Mouse (Mus musculus) lung, embryonic 14.5 days (tissue): ENCODE measurements around the gene Taf3. TPM values are rescaled to one million over a fixed set of nuclear protein-coding genes. Genes with fewer than 3 reads are reported as not detected.

Experiments used
- ATAC-seq: fragments of 200-750 bp; cut with Nextera tagmentation; 2 replicates; pipeline ENCODE4 v1.8.0; 2017; ENCODE audit warnings: mild to moderate bottlenecking, moderate TSS enrichment, moderate library complexity; ENCODE audit not compliant: insufficient read depth
- DNase-seq: peaks from one replicate; pipeline ENCODE4 v3.0.0-alpha.2; 2015
- H3K27ac ChIP-seq: fragments of 300-500 bp; sonication (generic); 2 replicates; pipeline ENCODE4 v1.5.1; 2014; ENCODE audit warnings: low read depth, mild to moderate bottlenecking, moderate library complexity
- H3K27me3 ChIP-seq: fragments of 300-500 bp; sonication (generic); 2 replicates; pipeline ENCODE4 v1.6.1; 2014; ENCODE audit warnings: low read length, control low read depth; ENCODE audit not compliant: insufficient read depth
- H3K36me3 ChIP-seq: fragments of 300-500 bp; sonication (generic); 2 replicates; pipeline ENCODE4 v1.6.1; 2014; ENCODE audit warnings: control low read depth; ENCODE audit not compliant: insufficient read depth
- H3K4me1 ChIP-seq: fragments of 300-500 bp; sonication (generic); 2 replicates; pipeline ENCODE4 v1.6.1; 2014; ENCODE audit warnings: antibody characterized with exemption, control low read depth; ENCODE audit not compliant: insufficient read depth
- H3K4me2 ChIP-seq: fragments of 300-500 bp; sonication (generic); 2 replicates; pipeline ENCODE4 v1.6.1; 2014; ENCODE audit warnings: mild to moderate bottlenecking
- H3K4me3 ChIP-seq: fragments of 300-500 bp; sonication (generic); 2 replicates; pipeline ENCODE4 v1.5.1; 2014; ENCODE audit warnings: low read depth, low read length
- H3K9ac ChIP-seq: fragments of 300-500 bp; sonication (generic); 2 replicates; pipeline ENCODE4 v1.6.1; 2014
- H3K9me3 ChIP-seq: fragments of 300-500 bp; sonication (generic); 2 replicates; pipeline ENCODE4 v1.6.1; 2016; ENCODE audit warnings: low read depth, low read length, control low read depth
- CTCF ChIP-seq: IDR thresholded peaks from 2 replicates; pipeline ENCODE4 v1.5.1; 2016; ENCODE audit warnings: antibody characterized with exemption, low read depth
- WGBS: fragments of 180-500 bp; shearing (Covaris S2); extraction: QIAGEN DNeasy Blood & Tissue Kit; methylation state at CpG from one replicate; pipeline ENCODE4 v1.1.7; 2014; 5-methylcytosine and 5-hydroxymethylcytosine counted together
- polyA plus RNA-seq: library from polyadenylated mRNA; unstranded; fragments of >200 nt; fragmentation: Nextera tagmentation; extraction: Ambion mirVana; gene quantifications from 2 replicates; pipeline ENCODE4 v1.2.1, GENCODE M21; 2014

The Taf3 gene
- polyA plus RNA-seq, 1 experiment from 2014 or later: 16.0 TPM

GRCm38 (mm10) chr2:9997535-9997934 is 50.9 kb downstream of the Taf3 start:
- H3K27me3 ChIP-seq: no peaks in the 10 kb centered on the region
- H3K4me3 ChIP-seq: no peak overlapping the region
- DNase-seq: no peak
- no peaks in the 10 kb centered on the region for H3K36me3 ChIP-seq
- no peaks in the 10 kb centered on the region for H3K4me1 ChIP-seq
- 85% methylated on average over 7 of the region's 7 CpGs for WGBS
- H3K27ac ChIP-seq: no peak overlapping the region
- no peak for ATAC-seq
- no peak overlapping the region for H3K4me2 ChIP-seq
- no peak overlapping the region for H3K9ac ChIP-seq
- TF ChIP-seq CTCF: no peak
- H3K9me3 ChIP-seq: no peaks in the 10 kb centered on the region

GRCm38 (mm10) chr2:9996111-9996510 is 52.3 kb downstream of the Taf3 start:
- H3K9me3 ChIP-seq: no peaks in the 10 kb centered on the region
- no peak overlapping the region for H3K27ac ChIP-seq
- ATAC-seq (no peak), DNase-seq (no peak)
- no peaks in the 10 kb centered on the region for H3K4me1 ChIP-seq
- no peak overlapping the region for H3K4me3 ChIP-seq
- H3K27me3 ChIP-seq: no peaks in the 10 kb centered on the region
- no peaks in the 10 kb centered on the region for H3K36me3 ChIP-seq
- WGBS: 88% methylated on average over 5 of the region's 5 CpGs
- TF ChIP-seq CTCF: no peak
- H3K9ac ChIP-seq: no peak overlapping the region
- H3K4me2 ChIP-seq: no peak overlapping the region

DNA sequence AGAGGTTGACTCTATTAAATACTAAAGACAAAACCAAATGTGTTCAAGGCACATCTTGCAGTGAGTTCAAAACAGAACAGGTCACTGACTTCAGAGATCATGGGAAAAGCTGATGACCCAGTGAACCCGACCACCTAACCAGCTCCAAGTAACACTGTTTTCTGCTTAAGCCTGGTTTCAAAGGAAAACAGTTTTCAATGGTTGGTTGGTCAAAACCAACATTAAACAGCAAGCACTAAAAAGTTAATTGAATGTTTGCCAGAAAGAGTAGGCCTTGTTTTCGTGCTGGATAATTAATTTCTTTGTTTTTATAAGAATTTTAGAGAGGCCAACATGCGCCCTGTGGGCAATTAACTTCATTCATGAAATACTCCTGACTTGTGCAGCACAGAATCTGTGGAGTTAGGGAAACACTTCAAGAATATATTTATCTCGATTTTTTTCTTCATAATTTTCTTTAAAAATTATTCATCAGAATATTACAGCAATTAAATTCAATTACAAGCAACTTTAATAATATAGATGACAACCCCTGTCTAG is 57.6 kb downstream of the Taf3 start:
- ATAC-seq: no peak
- DNase-seq: no peak
- Histone ChIP-seq H3K27me3 (no peaks in the 10 kb centered on the region), H3K36me3 (no peaks in the 10 kb centered on the region), H3K4me3 (no peak overlapping the region), H3K9me3 (no peaks in the 10 kb centered on the region), H3K4me1 (no peaks in the 10 kb centered on the region), H3K9ac (no peak overlapping the region), H3K27ac (no peak overlapping the region), H3K4me2 (no peak overlapping the region)
- WGBS: 55% methylated on average over 4 of the region's 4 CpGs
- TF ChIP-seq CTCF: no peak

DNA sequence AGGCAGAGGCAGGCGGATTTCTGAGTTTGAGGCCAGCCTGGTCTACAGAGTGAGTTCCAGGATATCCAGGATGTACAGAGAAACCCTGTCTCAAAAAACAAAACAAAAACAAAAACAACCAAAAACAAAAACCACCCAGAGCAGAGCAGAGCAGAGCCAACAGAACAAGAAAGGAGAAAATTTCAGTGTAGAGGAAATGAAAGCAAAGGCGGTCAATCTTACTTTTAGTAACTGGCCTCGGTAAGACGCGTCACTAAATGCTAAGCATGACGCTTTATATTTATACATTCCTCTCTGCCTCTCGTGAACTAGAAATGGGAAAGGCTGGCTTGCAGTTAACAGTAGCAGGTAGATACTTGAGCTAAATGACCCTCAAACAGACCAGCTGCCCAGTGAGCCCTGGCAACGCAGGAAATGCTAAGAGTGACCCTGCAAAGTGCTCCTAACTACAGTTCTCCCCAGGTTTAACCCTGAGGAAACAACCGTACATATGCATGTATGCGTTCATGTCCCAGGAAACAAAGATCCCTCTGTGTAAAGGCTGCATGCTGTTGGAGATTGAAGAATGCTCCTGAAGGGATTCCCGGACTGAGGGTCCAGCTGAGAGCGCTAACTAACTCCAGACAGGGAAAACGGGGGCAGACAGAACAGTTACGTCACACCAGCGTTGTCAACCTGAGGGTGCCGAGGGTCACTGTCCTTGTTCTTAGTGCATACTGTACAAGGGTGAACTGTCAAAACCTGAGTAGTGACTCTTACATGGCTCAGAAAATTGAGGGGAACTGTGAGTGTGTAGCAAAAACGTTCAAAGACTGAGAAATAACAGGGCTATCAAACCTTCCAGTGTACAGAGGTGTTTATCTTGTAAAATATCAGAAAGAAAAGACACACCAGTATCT is 58.5 kb downstream of the Taf3 start:
- Histone ChIP-seq H3K4me2 (no peak overlapping the region), H3K4me1 (no peaks in the 10 kb centered on the region), H3K27ac (no peak overlapping the region), H3K36me3 (no peaks in the 10 kb centered on the region), H3K4me3 (no peak overlapping the region), H3K9ac (no peak overlapping the region), H3K27me3 (no peaks in the 10 kb centered on the region), H3K9me3 (no peaks in the 10 kb centered on the region)
- ATAC-seq (no peak), DNase-seq (no peak)
- TF ChIP-seq CTCF: no peak
- 58% methylated on average over 17 of the region's 17 CpGs for WGBS

GRCm38 (mm10) chr2:9988290-9988689 is 60.1 kb downstream of the Taf3 start:
- ATAC-seq: no peak
- no peak overlapping the region for H3K9ac ChIP-seq
- no peak overlapping the region for H3K4me3 ChIP-seq
- no peaks in the 10 kb centered on the region for H3K27me3 ChIP-seq
- 81% methylated on average over 4 of the region's 4 CpGs for WGBS
- TF ChIP-seq CTCF: no peak
- no peak overlapping the region for H3K27ac ChIP-seq
- no peak overlapping the region for H3K4me2 ChIP-seq
- H3K9me3 ChIP-seq: no peaks in the 10 kb centered on the region
- H3K36me3 ChIP-seq: no peaks in the 10 kb centered on the region
- 0 out of 2 replicates have a peak, but pooled peaks cover 5% of the 10 kb centered on the region for H3K4me1 ChIP-seq
- DNase-seq: no peak

GRCm38 (mm10) chr2:9985979-9986447 is 62.4 kb downstream of the Taf3 start:
- no peak for DNase-seq
- no peak overlapping the region for H3K4me3 ChIP-seq
- ATAC-seq: no peak
- 5% methylated on average over 6 of the region's 6 CpGs for WGBS
- no peak for TF ChIP-seq CTCF
- no peaks in the 10 kb centered on the region for H3K27me3 ChIP-seq
- H3K9me3 ChIP-seq: no peaks in the 10 kb centered on the region
- H3K27ac ChIP-seq: no peak overlapping the region
- 0 out of 2 replicates have a peak, but pooled peaks cover 6% of the 10 kb centered on the region for H3K4me1 ChIP-seq
- H3K9ac ChIP-seq: no peak overlapping the region
- H3K36me3 ChIP-seq: no peaks in the 10 kb centered on the region
- no peak overlapping the region for H3K4me2 ChIP-seq

DNA sequence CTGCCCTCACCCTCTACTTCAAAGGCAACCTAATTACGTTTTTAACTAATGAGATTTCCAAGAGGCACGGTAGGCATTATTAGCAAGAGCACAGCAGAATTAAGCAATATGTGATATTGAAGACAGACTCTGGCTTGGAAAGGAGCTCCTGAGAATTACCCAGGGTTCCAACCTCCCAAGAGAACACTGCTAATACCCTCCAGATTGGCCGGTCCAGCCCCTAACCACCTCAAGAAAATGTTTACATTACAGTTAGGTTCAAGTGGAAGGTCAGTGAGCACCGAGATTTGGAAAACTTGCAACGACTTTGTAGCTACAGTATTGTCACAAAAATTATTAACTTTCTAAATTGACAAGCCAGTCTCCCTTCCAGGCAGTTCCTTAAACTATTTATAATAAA is 66.0 kb downstream of the Taf3 start:
- Histone ChIP-seq H3K4me3 (no peak overlapping the region), H3K27me3 (no peaks in the 10 kb centered on the region), H3K4me2 (no peak overlapping the region), H3K36me3 (no peaks in the 10 kb centered on the region), H3K4me1 (peaks cover 9% of the 10 kb centered on the region; the same call in 1 of the 2 replicates), H3K27ac (no peak overlapping the region), H3K9ac (no peak overlapping the region), H3K9me3 (no peaks in the 10 kb centered on the region)
- TF ChIP-seq CTCF: no peak
- 5% methylated on average over 5 of the region's 5 CpGs for WGBS
- DNase-seq: no peak
- no peak for ATAC-seq
